Mouse (Mus musculus): ENCODE results near the gene Aqp5.
A peak's percentile ranks its signal among the peaks of the same experiment; 100 is the strongest.

Gene Aqp5

GRCm38 (mm10) chr15:99590429-99591084 lies at the start of gene Aqp5:
Gene Aqp5, plus strand, starts transcription at chr15:99590782.
- no peak for DNase-seq

GRCm38 (mm10) chr15:99544047-99544446 lies 46.5 kb upstream of the Aqp5 start:
- DNase-seq, result no peak

GRCm38 (mm10) chr15:99546596-99546995 lies 44.0 kb upstream of the Aqp5 start:
- DNase-seq, result no peak

DNA sequence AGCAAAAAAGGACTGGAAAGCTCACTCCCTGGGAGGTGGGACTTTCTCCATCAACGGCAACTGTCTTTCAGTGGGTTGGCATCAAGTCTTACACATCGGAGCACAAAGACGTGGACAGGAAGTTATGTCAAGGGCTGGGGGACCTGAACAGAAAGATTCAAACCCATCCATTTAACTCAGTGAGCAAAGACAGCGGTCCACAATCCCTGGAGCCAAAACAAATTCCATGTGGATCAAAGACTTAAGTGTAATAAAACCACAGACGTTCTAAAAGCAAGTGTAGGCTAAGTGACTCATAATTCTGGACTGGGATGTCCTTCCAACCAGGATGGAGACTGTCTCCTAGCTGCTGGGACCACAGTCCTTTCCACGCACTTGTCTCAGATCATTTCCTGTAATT lies 42.9 kb upstream of the Aqp5 start:
- no peak for DNase-seq

GRCm38 (mm10) chr15:99549901-99550300 lies 40.7 kb upstream of the Aqp5 start:
- no peak for DNase-seq

GRCm38 (mm10) chr15:99553767-99554166 lies 36.8 kb upstream of the Aqp5 start:
- no peak for DNase-seq

DNA sequence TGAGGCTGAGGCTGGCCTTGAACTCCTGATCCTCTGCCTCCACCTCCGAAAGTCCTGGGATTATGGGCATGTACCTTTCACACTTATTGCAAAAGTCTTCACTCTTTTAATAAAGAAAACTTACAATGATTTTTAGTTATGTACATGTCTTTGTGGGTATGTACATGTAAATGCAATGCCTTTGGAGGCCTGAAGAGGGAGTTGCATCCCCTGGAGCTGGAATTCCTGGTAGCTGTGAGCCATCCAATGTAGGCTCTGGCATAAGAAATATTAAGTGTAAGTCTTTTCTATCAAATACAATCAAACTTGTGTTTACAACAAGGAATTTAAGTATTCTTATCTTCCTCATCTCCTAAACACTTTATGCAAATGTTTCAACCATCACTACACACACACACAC lies 31.6 kb upstream of the Aqp5 start:
- no peak for DNase-seq

DNA sequence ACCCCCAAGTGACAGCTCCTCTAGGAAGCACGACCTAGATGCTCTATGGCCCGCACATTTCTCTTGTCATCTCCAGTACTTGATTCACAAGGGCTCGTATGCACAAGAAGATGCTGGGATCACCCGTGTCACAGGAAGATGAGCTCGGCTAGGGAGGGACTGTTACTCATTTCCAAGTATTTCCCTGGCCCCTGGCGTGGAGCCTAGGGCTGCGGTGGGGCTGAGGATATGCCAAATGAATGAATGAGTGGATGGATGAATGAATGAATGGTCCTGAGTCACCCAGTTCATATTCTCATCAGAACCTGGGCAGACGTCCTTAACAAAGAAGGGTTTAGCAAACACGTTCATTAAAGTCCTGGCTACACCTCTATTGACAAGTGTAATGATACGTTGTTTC lies 30.3 kb upstream of the Aqp5 start:
- no peak for DNase-seq

DNA sequence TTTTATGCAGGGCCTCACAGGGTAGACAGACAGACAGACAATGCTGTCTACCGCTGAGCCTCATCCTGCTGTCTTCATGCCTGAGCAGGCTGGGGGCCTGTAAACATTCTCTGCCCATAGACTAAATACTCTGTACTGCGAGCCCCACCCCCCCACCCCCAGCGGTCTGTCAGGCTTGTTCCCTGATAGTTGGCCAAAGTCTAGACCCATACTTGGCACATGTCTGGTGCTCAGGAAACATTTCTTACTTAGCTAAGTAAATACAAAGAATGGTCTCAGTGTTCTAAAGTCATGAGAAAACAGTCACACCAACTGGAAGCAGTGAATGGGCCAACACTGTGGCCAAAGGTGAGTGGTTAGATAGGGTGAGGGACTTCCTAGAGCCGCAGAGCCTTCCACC lies 23.2 kb upstream of the Aqp5 start:
- DNase-seq, result no peak

DNA sequence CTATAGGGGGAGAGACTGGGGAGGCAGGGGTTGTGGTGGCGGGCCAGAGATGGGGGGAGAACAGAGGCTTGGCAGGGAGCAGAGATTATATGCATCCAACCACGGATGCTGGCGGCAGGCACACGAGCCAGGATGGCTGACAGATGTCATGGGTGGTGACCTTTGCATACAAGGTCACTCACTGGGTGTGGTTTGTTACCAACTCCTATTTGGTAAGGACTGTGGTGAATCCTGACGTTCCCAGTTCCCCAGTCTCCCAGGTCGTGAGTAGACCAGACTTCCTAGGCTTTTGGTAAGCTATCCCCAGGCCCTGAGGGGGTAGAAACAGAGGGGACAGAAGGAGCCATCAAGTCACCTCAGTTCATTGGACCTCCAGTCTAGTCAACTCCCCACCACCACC lies 21.9 kb upstream of the Aqp5 start:
- DNase-seq, result no peak

- peak; percentile 27 for DNase-seq
Measured at GRCm38 (mm10) chr15:99569123-99569522, 21.5 kb upstream of the Aqp5 start.

- DNase-seq, result no peak
Measured at GRCm38 (mm10) chr15:99578802-99579485, 11.6 kb upstream of the Aqp5 start, which contains the start of gene Aqp2. Gene Aqp2, plus strand, starts transcription at chr15:99579055.

GRCm38 (mm10) chr15:99583463-99584344 lies 6.9 kb upstream of the Aqp5 start:
- DNase-seq, result no peak

DNA sequence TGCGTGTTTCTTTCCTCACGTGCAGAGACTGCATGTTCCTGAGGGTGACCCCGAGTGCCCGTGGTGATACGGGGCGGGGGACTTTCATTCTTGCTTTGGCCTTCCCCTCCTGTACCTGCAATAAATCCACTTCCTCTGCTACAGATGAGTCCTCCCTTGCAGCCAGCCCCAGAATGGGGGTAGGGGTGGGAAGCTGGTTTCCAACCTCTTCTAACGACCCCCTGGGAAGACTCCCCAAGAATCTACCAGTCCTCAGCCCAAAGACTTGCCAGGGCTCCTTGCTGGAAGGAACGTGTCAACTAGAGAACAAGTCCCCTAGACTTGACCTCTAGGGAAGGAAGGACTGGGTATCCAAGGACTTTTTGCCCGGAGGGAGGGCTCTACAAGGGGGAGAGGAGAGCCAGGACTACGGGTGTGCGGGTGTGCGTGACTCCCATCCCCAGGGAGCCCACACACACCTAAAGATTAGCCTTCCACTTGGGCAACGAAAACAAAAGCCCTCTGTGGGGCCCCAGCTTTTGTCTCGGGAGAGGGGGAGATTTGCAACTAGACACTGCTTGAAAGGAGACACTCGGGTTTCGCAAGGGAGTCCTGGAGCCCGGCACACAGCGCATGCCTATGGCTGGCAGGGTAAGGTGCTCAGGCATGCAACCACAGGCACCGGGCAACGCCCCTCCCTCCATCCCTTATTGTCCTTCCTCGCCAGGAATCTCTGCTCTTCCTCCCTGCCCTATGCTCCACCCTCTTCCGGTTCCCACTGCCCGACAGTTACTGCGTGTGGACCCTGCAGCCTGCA lies 6.0 kb upstream of the Aqp5 start:
- no peak for DNase-seq

DNA sequence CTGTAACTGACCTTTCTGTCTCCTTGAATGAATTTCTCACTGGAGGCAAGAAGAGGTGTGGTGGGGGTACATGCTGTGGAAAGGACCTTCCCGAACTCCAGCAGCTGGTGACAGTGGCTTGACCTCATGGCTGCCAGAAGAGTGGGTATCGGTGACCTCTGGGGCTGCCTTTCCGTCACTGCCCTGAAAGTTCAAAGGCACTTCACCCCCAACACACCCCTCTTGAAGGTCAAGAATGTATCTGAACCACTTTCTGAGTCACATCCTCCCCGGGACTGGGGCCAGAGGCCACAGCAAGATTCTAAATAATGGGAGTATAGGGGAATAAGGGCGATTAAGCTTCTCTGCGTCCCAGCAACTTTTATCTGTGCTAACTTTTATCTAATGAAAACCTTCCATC lies 4.8 kb upstream of the Aqp5 start:
- no peak for DNase-seq

DNA sequence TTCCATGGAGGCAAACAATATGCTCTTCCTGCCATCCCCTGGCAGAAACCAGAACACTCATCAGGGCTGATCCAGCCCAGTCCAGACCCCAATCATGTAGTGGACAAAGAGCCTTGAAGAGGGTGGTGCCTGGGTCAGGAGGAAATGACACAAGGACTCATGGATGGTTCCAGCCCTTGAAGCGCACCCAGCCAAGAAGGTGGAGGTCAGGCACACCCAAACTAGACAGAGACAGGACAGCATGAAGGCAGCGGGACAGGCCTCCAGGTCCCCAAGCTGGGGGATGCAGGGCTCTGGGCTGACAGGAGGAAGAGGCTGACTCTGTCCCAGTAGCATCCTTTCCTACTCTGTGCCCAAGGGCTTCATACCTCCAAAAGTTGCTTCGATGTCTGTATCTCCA lies 4.1 kb upstream of the Aqp5 start:
- no peak for DNase-seq

- DNase-seq, result no peak
Measured at GRCm38 (mm10) chr15:99589237-99589636, 1.3 kb upstream of the Aqp5 start.

- DNase-seq, result no peak
Measured at GRCm38 (mm10) chr15:99589704-99590103, 878 bp upstream of the Aqp5 start.

- DNase-seq, result no peak
Measured at GRCm38 (mm10) chr15:99592177-99592576, 1.6 kb downstream of the Aqp5 start.

DNA sequence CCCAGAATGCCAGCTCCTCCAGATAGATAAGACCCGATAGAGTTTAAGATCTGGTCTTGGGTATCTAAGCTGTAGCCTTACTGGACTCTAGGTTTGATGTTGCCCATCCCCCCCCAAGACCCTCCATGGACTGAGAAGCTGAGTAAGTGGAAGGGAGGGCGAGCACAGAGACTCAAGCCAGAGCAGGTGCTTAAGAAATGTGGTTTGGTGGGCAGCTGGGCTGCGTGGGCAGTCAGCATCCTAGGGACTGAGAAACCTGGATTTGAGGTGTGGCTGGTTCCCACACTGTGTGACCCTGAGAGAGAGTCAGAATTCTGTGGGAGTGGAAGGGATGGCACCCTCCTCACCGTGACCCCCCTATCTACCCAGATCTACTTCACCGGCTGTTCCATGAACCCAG lies 2.3 kb downstream of the Aqp5 start:
- DNase-seq, result no peak

DNA sequence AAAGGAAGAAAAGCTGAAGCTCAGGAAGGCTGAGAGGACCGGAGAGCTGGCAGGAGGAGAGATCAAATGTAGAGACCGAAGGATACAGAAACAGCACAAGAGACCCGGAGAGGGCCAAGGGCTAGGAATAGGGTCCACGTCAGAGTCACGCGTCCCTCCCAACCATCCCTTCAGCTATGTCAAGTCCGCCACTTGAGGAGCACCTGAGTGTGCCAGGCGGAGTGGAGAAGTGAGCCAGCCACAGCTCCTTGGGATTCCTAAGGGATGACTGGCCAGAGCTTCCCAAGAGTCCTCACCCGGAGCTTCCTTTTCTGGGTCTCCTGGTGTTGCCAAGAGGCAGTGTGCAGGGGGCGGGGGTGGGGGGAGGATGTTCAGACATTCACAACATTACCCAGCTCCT lies 4.4 kb downstream of the Aqp5 start:
- no peak for DNase-seq

DNA sequence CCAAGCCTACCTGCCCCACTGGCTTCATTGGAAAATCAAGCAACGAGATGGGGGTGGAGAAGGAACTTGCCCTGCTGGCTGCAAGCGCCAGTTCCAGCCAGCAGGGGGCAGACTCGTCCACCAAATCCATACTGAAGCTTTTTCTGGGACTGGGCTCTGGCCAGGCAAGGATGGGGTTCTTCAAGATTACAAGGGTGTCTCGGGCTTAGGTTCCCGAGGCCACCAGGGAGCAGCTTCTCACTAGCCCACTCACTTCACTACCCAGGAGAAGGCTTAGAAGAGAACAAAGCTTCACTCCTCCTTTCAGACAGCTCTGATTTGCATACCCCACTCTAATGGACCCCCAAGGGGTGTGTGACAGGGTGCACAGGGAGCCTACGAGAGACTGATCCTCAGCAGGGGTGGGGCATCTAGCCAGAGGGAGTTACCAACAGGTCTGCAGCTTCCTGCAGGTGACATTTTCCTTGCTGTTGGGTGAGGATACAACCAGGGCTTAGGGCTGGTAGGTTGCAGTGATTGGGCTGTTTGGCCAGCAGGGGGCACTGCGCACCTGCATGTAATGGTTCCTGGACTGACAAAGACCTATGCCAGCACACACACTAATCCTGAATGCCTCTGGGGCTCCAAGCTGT lies 5.6 kb downstream of the Aqp5 start:
- peak; percentile 82 for DNase-seq
